Mouse (Mus musculus): Measurements from ENCODE around the gene Kmt2a.
"Not testable (repeated sequence)": the region's sequence is repeated elsewhere in the genome, so short reads cannot be mapped to it uniquely, and the experiment has no call there.

Gene Kmt2a

GRCm38 (mm10) chr9:44817522-44817921 is 63.6 kb downstream of the Kmt2a start:
- DNase-seq = no peak

GRCm38 (mm10) chr9:44814179-44814578 is 66.9 kb downstream of the Kmt2a start:
- no peak for DNase-seq

GRCm38 (mm10) chr9:44810316-44810715 is 70.8 kb downstream of the Kmt2a start:
- DNase-seq = no peak

- no peak for DNase-seq
Observed at GRCm38 (mm10) chr9:44807778-44808177, 73.3 kb downstream of the Kmt2a start.

- no peak for DNase-seq
Observed at GRCm38 (mm10) chr9:44807141-44807540, 74.0 kb downstream of the Kmt2a start.

GRCm38 (mm10) chr9:44805536-44805935 is 75.6 kb downstream of the Kmt2a start:
- DNase-seq = no peak

GRCm38 (mm10) chr9:44804678-44805077 is 76.4 kb downstream of the Kmt2a start:
- no peak for DNase-seq

- no peak for DNase-seq
Observed at GRCm38 (mm10) chr9:44802808-44803450, 78.2 kb downstream of the Kmt2a start, which contains the start of gene Ttc36. Gene Ttc36, minus strand, starts transcription at chr9:44803072.

- no peak for DNase-seq
Observed at GRCm38 (mm10) chr9:44801669-44802068, 79.4 kb downstream of the Kmt2a start.

GRCm38 (mm10) chr9:44799958-44800324 is 81.2 kb downstream of the Kmt2a start:
- DNase-seq = no peak

GRCm38 (mm10) chr9:44799102-44799957 is 81.8 kb downstream of the Kmt2a start, which contains the start of gene Tmem25:
Gene Tmem25, minus strand, starts transcription at chr9:44799307.
- peak; percentile 95 to 97 for DNase-seq

GRCm38 (mm10) chr9:44798298-44798697 is 82.8 kb downstream of the Kmt2a start:
- DNase-seq = peak; percentile 52 to 53

GRCm38 (mm10) chr9:44792842-44793241 is 88.3 kb downstream of the Kmt2a start:
- no peak for DNase-seq

GRCm38 (mm10) chr9:44772750-44773651 is 108.1 kb downstream of the Kmt2a start:
- peak; percentile 93 to 96 for DNase-seq

GRCm38 (mm10) chr9:44772392-44772749 is 108.7 kb downstream of the Kmt2a start:
- no peak for DNase-seq

- no peak for DNase-seq
Observed at GRCm38 (mm10) chr9:44771376-44771775, 109.7 kb downstream of the Kmt2a start.

- DNase-seq = not testable (repeated sequence)
Observed at GRCm38 (mm10) chr9:44768029-44768394, 113.1 kb downstream of the Kmt2a start.

- DNase-seq = peak; percentile 91
Observed at GRCm38 (mm10) chr9:44767101-44768028, 113.7 kb downstream of the Kmt2a start, which contains the start of the genes Arcn1 and Ift46. Gene Arcn1, minus strand, starts transcription at chr9:44767845. Gene Ift46, plus strand, starts transcription at chr9:44767908.

- no peak for DNase-seq
Observed at GRCm38 (mm10) chr9:44760873-44761272, 120.2 kb downstream of the Kmt2a start.
